Mouse (Mus musculus): ENCODE data around the gene Rrn3. TPM values are rescaled to one million over a fixed set of nuclear protein-coding genes. Genes with fewer than 3 reads are reported as not detected.

The Rrn3 gene
- polyA plus RNA-seq, 1 experiment from 2014 or later = 49.8 TPM

DNA sequence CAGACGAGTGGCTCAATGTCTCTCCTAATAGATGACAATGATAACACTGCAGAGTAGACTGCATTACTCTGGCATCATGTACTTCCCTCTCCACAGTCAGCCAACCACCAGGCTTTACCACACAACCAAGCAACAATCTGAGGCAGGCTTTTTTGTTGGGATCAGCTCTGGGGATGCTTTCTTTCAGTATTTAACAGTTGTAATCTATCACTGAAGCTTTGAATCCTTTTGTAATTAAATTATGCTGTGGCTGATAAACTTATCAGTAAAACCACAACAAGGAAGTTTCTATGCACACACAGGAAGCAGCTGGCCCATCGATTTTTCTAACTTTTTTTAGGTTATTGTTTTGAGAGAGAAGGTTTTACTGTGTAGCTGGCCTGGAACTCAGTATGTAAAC, 67.8 kb downstream of the Rrn3 start:
- no peak overlapping the region for H3K27ac ChIP-seq (replicated peaks in 1 of 2; ENCODE audit: control insufficient read depth in 1 of 2, insufficient read depth in 1 of 2, low read depth in 2 of 2, low read length in 2 of 2)
- no peak overlapping the region for H3K4me2 ChIP-seq (ENCODE audit: low read length)
- no peaks in the 10 kb centered on the region for H3K9me3 ChIP-seq (ENCODE audit: control insufficient read depth, low read length)
- H3K27me3 ChIP-seq (ENCODE audit: control insufficient read depth, insufficient read depth, low read length) = no peaks in the 10 kb centered on the region
- ATAC-seq (ENCODE audit: insufficient number of reproducible peaks, insufficient read depth, low FRiP score, low read depth) = no peak
- H3K36me3 ChIP-seq (ENCODE audit: control insufficient read depth, insufficient read depth, low read length) = peaks cover 67% of the 10 kb centered on the region
- H3K4me3 ChIP-seq (ENCODE audit: control insufficient read depth in 1 of 2, insufficient read depth in 1 of 2, low read depth in 1 of 2, low read length in 2 of 2) = no peak overlapping the region
- H3K4me1 ChIP-seq (ENCODE audit: control insufficient read depth in 2 of 2, insufficient read depth in 2 of 2, low read length in 2 of 2) = no peaks in the 10 kb centered on the region
- no peak overlapping the region for H3K9ac ChIP-seq (ENCODE audit: low read length)
- 49% methylated on average over 2 of the region's 2 CpGs for WGBS

- H3K9me3 ChIP-seq (ENCODE audit: control insufficient read depth, low read length) = no peaks in the 10 kb centered on the region
- no peaks in the 10 kb centered on the region for H3K4me1 ChIP-seq (ENCODE audit: control insufficient read depth in 2 of 2, insufficient read depth in 2 of 2, low read length in 2 of 2)
- no peak overlapping the region for H3K9ac ChIP-seq (ENCODE audit: low read length)
- no peak overlapping the region for H3K27ac ChIP-seq (replicated peaks in 1 of 2; ENCODE audit: control insufficient read depth in 1 of 2, insufficient read depth in 1 of 2, low read depth in 2 of 2, low read length in 2 of 2)
- no peak overlapping the region for H3K4me3 ChIP-seq (ENCODE audit: control insufficient read depth in 1 of 2, insufficient read depth in 1 of 2, low read depth in 1 of 2, low read length in 2 of 2)
- no peaks in the 10 kb centered on the region for H3K27me3 ChIP-seq (ENCODE audit: control insufficient read depth, insufficient read depth, low read length)
- ATAC-seq (ENCODE audit: insufficient number of reproducible peaks, insufficient read depth, low FRiP score, low read depth) = no peak
- peaks cover 62% of the 10 kb centered on the region for H3K36me3 ChIP-seq (ENCODE audit: control insufficient read depth, insufficient read depth, low read length)
- no peak overlapping the region for H3K4me2 ChIP-seq (ENCODE audit: low read length)
- WGBS = 94% methylated on average over 4 of the region's 4 CpGs
Measured at GRCm38 (mm10) chr16:13851446-13851845, 70.9 kb downstream of the Rrn3 start.

GRCm38 (mm10) chr16:13853886-13854285, 73.4 kb downstream of the Rrn3 start:
- H3K36me3 ChIP-seq (ENCODE audit: control insufficient read depth, insufficient read depth, low read length) = peaks cover 69% of the 10 kb centered on the region
- H3K9me3 ChIP-seq (ENCODE audit: control insufficient read depth, low read length) = no peaks in the 10 kb centered on the region
- no peak overlapping the region for H3K9ac ChIP-seq (ENCODE audit: low read length)
- H3K27me3 ChIP-seq (ENCODE audit: control insufficient read depth, insufficient read depth, low read length) = no peaks in the 10 kb centered on the region
- no peak overlapping the region for H3K4me3 ChIP-seq (ENCODE audit: control insufficient read depth in 1 of 2, insufficient read depth in 1 of 2, low read depth in 1 of 2, low read length in 2 of 2)
- no peaks in the 10 kb centered on the region for H3K4me1 ChIP-seq (ENCODE audit: control insufficient read depth in 2 of 2, insufficient read depth in 2 of 2, low read length in 2 of 2)
- 96% methylated on average over 4 of the region's 4 CpGs for WGBS
- no peak overlapping the region for H3K27ac ChIP-seq (replicated peaks in 1 of 2; ENCODE audit: control insufficient read depth in 1 of 2, insufficient read depth in 1 of 2, low read depth in 2 of 2, low read length in 2 of 2)
- H3K4me2 ChIP-seq (ENCODE audit: low read length) = no peak overlapping the region
- ATAC-seq (ENCODE audit: insufficient number of reproducible peaks, insufficient read depth, low FRiP score, low read depth) = no peak

Small RNA genes lying within 50 kb of the gene (microRNA-seq; reads per million reads assigned to microRNA genes)
- not detected for gene Gm27734

Other genes with a start within 250 kb of the Rrn3 start
- gene Parn, start 112.5 kb upstream of the Rrn3 start, polyA plus RNA-seq (2014; fragmentation: Nextera tagmentation; extraction: Ambion mirVana) = 28.2 and 29.6 TPM in 2 replicates
- 38.9 and 42.8 TPM in 2 replicates for gene Bfar, start 108.8 kb upstream of the Rrn3 start, polyA plus RNA-seq (2014; fragmentation: Nextera tagmentation; extraction: Ambion mirVana)
- 2.8 and 3.5 TPM in 2 replicates for gene 3110001I22Rik, start 108.8 kb upstream of the Rrn3 start, polyA plus RNA-seq (2014; fragmentation: Nextera tagmentation; extraction: Ambion mirVana)
- gene Pla2g10, start 49.7 kb upstream of the Rrn3 start, polyA plus RNA-seq (2014; fragmentation: Nextera tagmentation; extraction: Ambion mirVana) = 0.28 TPM in 1 of 2 replicates, not detected in the other
- gene Ntan1, start 38.1 kb downstream of the Rrn3 start, polyA plus RNA-seq (2014; fragmentation: Nextera tagmentation; extraction: Ambion mirVana) = 158 and 162 TPM in 2 replicates
- gene Pdxdc1, start 122.4 kb downstream of the Rrn3 start, polyA plus RNA-seq (2014; fragmentation: Nextera tagmentation; extraction: Ambion mirVana) = 72.6 and 73.0 TPM in 2 replicates
- 2.5 and 2.9 TPM in 2 replicates for gene Mpv17l, start 122.5 kb downstream of the Rrn3 start, polyA plus RNA-seq (2014; fragmentation: Nextera tagmentation; extraction: Ambion mirVana)
- 0.88 and 1.6 TPM in 2 replicates for gene 2900011O08Rik, start 205.9 kb downstream of the Rrn3 start, polyA plus RNA-seq (2014; fragmentation: Nextera tagmentation; extraction: Ambion mirVana)
- gene Ifitm7, start 206.2 kb downstream of the Rrn3 start, polyA plus RNA-seq (2014; fragmentation: Nextera tagmentation; extraction: Ambion mirVana) = not detected in 2 replicates